Mouse (Mus musculus) hindbrain, embryonic 13.5 days (tissue): ENCODE measurements around the gene Smim6. TPM values are rescaled to one million over a fixed set of nuclear protein-coding genes. Genes with fewer than 3 reads are reported as not detected.

Experiments used
- ATAC-seq: fragments of 200-750 bp; cut with Nextera tagmentation; 2 replicates; pipeline ENCODE4 v1.8.0; 2017; ENCODE audit warnings: moderate TSS enrichment; ENCODE audit not compliant: low FRiP score
- H3K27ac ChIP-seq: fragments of 300-500 bp; sonication (generic); 2 replicates; pipeline ENCODE4 v1.5.1; 2015; ENCODE audit warnings: inconsistent platforms, mild to moderate bottlenecking, moderate library complexity
- H3K27me3 ChIP-seq: fragments of 300-500 bp; sonication (generic); 2 replicates; pipeline ENCODE4 v1.6.1; 2015; ENCODE audit warnings: mild to moderate bottlenecking, inconsistent platforms
- H3K36me3 ChIP-seq: fragments of 300-500 bp; sonication (generic); 2 replicates; pipeline ENCODE4 v1.6.1; 2015; ENCODE audit warnings: mild to moderate bottlenecking, inconsistent platforms
- H3K4me1 ChIP-seq: fragments of 300-500 bp; sonication (generic); replicated peaks from 2 replicates; pipeline ENCODE4 v1.6.1; 2015; ENCODE audit warnings: inconsistent platforms
- H3K4me2 ChIP-seq: fragments of 300-500 bp; sonication (generic); 2 replicates; pipeline ENCODE4 v1.6.1; 2015; ENCODE audit warnings: inconsistent platforms, mild to moderate bottlenecking, moderate library complexity
- H3K4me3 ChIP-seq: fragments of 300-500 bp; sonication (generic); 2 replicates; pipeline ENCODE4 v1.5.1; 2015; ENCODE audit warnings: mild to moderate bottlenecking, inconsistent platforms
- H3K9ac ChIP-seq: fragments of 300-500 bp; sonication (generic); 2 replicates; pipeline ENCODE4 v1.6.1; 2015; ENCODE audit warnings: mild to moderate bottlenecking, inconsistent platforms
- H3K9me3 ChIP-seq: fragments of 300-500 bp; sonication (generic); 2 replicates; pipeline ENCODE4 v1.6.1; 2016; ENCODE audit warnings: inconsistent platforms
- WGBS: fragments of 180-500 bp; shearing (Covaris S2); methylation state at CpG from one replicate; pipeline ENCODE4 v1.1.7; 2015; 5-methylcytosine and 5-hydroxymethylcytosine counted together
- polyA plus RNA-seq: library from polyadenylated mRNA; unstranded; fragments of >200 nt; fragmentation: Nextera tagmentation; extraction: Ambion mirVana; gene quantifications from 2 replicates; pipeline ENCODE4 v1.2.1, GENCODE M21; 2015

The Smim6 gene
- polyA plus RNA-seq, 1 experiment from 2014 or later = 1.0 TPM

DNA sequence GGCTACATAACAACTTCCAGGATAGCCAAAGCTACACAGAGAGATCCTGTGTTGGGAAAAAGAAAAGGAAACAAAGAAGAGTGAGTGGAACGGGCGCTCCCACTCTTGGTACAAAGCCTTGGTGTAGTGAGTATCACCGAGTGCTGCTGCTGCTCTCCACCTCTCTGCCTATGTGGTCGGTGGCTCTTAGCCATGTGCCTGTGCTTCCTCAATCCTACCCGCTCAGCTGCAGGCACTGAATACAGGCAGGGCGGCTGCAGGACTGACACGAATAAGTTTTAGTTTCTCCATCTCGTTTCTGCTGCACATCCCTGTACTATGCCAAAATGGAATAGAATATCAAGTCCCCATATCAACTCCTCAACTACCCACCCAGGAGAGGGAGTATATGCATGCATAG lies 17.2 kb downstream of the Smim6 start:
- Histone ChIP-seq H3K27me3 (no peaks in the 10 kb centered on the region), H3K9ac (no peak overlapping the region), H3K4me3 (no peak overlapping the region), H3K4me2 (no peak overlapping the region), H3K27ac (no peak overlapping the region), H3K4me1 (peaks cover 18% of the 10 kb centered on the region), H3K36me3 (peaks cover 40% of the 10 kb centered on the region), H3K9me3 (no peaks in the 10 kb centered on the region)
- ATAC-seq = no peak
- WGBS = 88% methylated on average over 8 of the region's 8 CpGs

DNA sequence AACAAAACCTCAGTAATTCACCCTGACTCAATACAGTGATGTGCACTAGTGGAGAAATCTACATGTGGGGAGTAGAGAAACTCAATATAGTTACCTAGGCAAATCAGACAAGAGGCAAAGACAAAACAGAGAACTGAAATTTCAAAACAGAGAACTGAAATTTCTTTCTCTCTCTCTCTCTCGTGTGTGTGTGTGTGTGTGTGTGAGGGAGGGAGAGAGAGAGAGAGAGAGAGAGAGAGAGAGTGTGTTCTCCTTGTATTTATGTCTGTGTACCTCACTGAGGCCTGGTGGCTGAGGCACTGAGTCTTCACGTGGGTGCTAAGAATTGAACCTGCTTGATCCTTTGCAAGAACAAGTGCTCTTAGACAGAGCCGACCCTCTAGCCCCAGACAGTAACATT lies 18.0 kb downstream of the Smim6 start:
- H3K36me3 ChIP-seq = peaks cover 33% of the 10 kb centered on the region
- no peak overlapping the region for H3K4me2 ChIP-seq
- ATAC-seq = no peak
- no peak overlapping the region for H3K27ac ChIP-seq
- H3K4me3 ChIP-seq = no peak overlapping the region
- H3K9ac ChIP-seq = no peak overlapping the region
- 84% methylated on average over 2 of the region's 3 CpGs for WGBS
- no peaks in the 10 kb centered on the region for H3K9me3 ChIP-seq
- H3K27me3 ChIP-seq = no peaks in the 10 kb centered on the region
- peaks cover 26% of the 10 kb centered on the region for H3K4me1 ChIP-seq

DNA sequence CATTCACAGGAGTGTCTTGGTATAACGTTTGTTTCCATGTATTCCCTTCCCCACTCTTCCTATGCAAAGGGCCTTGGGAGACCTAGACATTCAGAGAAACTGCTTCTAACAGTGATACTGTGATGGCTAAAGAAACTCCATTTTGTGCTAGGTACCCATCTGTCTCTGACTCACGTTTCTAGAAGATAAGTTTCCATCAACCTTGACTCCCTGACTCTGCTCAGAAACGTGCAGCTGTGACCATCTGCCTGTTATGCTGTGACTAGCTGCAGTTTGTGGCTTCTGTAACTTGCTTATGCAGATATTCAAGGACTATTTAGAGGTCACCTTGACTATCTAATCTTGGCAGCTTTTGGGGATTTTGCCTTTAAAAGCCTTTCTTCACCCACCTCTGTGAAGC lies 19.4 kb downstream of the Smim6 start:
- no peak for ATAC-seq
- Histone ChIP-seq H3K9ac (no peak overlapping the region), H3K36me3 (peaks cover 37% of the 10 kb centered on the region), H3K4me1 (peaks cover 35% of the 10 kb centered on the region), H3K4me3 (no peak overlapping the region), H3K27ac (no peak overlapping the region), H3K27me3 (no peaks in the 10 kb centered on the region), H3K9me3 (no peaks in the 10 kb centered on the region), H3K4me2 (no peak overlapping the region)
- WGBS = 77% methylated on average over 3 of the region's 3 CpGs

DNA sequence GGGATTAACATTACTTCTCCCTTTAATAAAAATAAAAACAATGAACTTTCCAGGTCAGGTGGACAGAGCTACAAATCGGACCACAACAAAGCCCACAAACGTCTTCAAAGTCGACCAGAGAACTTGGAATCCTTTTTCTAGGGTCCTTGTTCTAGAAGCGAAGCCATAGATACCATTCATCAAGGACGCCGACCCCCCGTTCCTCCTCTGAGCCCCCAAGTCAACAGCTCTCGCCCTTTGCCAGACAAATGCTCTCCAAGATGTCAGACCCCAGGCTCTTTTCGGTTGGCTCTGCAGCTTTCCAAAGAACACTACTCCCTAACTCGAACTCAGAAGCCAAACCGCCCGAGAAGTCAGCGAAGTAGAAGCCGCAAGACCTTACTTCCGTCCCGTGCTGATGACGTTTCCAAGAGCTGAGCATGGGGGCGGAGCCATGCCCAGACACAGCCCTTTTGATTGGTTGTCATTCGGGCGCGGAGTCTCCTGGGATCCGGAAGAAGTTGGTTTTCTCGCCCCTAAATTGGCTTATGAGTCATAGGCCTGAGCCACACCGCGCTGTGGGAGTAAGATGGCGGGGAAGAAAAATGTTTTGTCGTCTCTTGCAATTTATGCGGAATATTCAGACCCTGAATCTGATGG lies 21.4 kb downstream of the Smim6 start, which contains the start of the genes Sap30bp and Recql5:
Gene Sap30bp (plus strand): TSS at position 175 of the 639 bp plus-strand sequence.
Gene Recql5 (minus strand): TSS at position 370 of the 639 bp plus-strand sequence.
- WGBS = under 1% methylated on average over 28 of the region's 28 CpGs
- Histone ChIP-seq H3K27me3 (no peaks in the 10 kb centered on the region), H3K4me1 (peaks cover 35% of the 10 kb centered on the region), H3K27ac (peak within 1 kb of the TSS; percentile 49), H3K36me3 (peaks cover 35% of the 10 kb centered on the region), H3K4me2 (peak within 1 kb of the TSS; percentile 93), H3K9ac (peak within 1 kb of the TSS; percentile 91), H3K9me3 (no peaks in the 10 kb centered on the region), H3K4me3 (peak within 1 kb of the TSS; percentile 97)
- ATAC-seq = peak; percentile 99

DNA sequence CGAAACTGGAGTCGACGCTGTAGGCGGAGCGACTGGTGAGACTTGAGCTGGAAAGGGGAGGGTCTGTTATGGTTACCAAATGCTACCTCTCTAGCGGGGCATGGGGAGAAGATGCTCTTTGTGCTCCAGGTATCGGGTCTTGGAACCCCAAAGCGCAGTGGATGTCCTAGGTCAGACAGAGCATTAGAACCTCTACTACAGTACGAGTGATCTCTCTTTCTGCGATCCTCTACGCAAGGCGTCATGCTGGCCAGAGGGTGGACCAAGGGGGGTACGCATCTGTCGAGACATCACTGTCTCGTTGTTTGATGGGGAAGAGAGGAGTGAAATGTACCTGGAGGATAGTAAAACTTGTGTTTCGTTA lies 21.9 kb downstream of the Smim6 start:
- Histone ChIP-seq H3K4me3 (peak overlapping the region; percentile 97), H3K4me1 (peaks cover 35% of the 10 kb centered on the region), H3K27ac (peak overlapping the region; percentile 49), H3K4me2 (peak overlapping the region; percentile 93), H3K9me3 (no peaks in the 10 kb centered on the region), H3K9ac (peak overlapping the region; percentile 91), H3K27me3 (no peaks in the 10 kb centered on the region), H3K36me3 (peaks cover 34% of the 10 kb centered on the region)
- ATAC-seq = peak; percentile 71
- WGBS = under 1% methylated on average over 16 of the region's 16 CpGs

DNA sequence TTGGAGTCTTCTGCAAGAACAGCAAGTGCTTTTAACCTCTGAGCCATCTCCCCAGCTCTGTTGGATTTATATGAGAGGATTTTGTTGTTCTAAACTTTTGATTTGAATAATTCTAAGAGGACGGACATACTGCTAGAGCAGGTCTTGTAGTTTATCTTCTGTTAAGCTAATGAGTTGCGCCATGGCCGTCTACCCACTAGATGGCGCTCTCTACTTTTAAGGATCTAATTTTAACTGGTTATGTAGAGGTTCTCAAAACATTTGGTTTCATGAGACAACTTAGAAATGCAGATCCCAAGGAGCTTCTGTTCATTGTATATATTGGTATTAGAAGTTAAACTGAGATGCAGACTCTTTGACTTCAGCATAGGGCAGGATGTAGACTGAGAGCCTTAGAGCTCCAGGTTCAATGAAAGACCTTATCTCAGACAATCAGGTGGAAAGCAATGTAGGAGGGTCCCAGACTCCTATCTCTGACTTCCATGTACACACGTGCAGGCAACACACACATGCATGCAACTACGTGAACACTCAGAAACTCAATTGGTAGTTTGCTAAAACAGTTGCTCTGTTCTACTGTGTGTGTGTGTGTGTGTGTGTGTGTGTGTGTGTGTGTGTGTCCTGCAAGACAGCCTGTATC lies 28.0 kb downstream of the Smim6 start:
- Histone ChIP-seq H3K9me3 (no peaks in the 10 kb centered on the region), H3K27ac (no peak overlapping the region), H3K9ac (no peak overlapping the region), H3K4me1 (peaks cover 9% of the 10 kb centered on the region), H3K27me3 (no peaks in the 10 kb centered on the region), H3K36me3 (peaks cover 84% of the 10 kb centered on the region), H3K4me3 (no peak overlapping the region), H3K4me2 (no peak overlapping the region)
- ATAC-seq = no peak
- WGBS = 36% methylated on average over 6 of the region's 6 CpGs

DNA sequence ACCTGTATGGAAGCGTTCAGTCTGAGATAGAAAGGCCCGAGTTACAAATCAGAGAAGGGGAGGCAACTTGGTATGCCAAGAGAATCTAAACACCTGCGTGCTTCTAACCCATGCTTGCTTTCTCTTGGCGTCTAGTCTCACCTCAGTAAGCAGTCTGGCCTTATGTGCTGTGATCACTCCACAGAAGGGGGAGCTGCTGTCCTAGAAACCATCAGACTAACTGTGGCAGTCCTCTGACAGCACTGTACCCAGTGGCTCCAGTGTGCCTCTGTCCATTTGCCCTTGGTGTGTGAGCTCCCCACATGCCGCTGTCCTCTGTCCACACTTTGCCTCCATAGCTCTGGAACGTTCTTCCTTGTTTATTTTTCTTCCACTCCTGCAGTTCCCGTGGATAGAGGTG lies 30.2 kb downstream of the Smim6 start:
- no peak overlapping the region for H3K4me2 ChIP-seq
- no peaks in the 10 kb centered on the region for H3K27me3 ChIP-seq
- H3K9ac ChIP-seq = no peak overlapping the region
- 83% methylated on average over 7 of the region's 7 CpGs for whole genome bisulfite sequencing
- ATAC-seq = no peak
- no peaks in the 10 kb centered on the region for H3K9me3 ChIP-seq
- H3K27ac ChIP-seq = no peak overlapping the region
- H3K4me3 ChIP-seq = no peak overlapping the region
- peaks cover 93% of the 10 kb centered on the region for H3K36me3 ChIP-seq
- no peaks in the 10 kb centered on the region for H3K4me1 ChIP-seq

DNA sequence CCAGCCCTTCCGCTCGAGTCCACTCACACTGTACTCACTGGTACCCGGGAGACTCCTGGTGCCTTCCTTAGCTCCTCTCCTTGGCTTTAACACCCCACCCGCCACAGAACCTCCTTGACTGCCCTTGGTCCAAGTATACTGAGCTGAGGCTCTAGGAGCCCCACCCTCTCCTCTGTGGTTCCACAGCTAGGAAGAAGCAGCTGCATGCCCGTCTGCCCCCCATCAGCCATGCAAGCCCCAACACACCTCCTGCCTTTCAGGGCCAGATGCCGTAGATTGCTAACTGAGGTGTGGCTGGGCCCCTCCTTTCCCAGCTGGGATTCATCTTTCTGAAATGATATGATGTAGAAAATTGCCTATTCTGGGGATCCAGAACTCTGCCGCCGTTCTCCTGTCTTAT lies 33.4 kb downstream of the Smim6 start:
- Histone ChIP-seq H3K4me3 (no peak overlapping the region), H3K4me1 (peaks cover 13% of the 10 kb centered on the region), H3K36me3 (peaks cover 96% of the 10 kb centered on the region), H3K4me2 (no peak overlapping the region), H3K9ac (no peak overlapping the region), H3K27ac (no peak overlapping the region), H3K9me3 (no peaks in the 10 kb centered on the region), H3K27me3 (no peaks in the 10 kb centered on the region)
- no peak for ATAC-seq
- WGBS = 92% methylated on average over 8 of the region's 8 CpGs

DNA sequence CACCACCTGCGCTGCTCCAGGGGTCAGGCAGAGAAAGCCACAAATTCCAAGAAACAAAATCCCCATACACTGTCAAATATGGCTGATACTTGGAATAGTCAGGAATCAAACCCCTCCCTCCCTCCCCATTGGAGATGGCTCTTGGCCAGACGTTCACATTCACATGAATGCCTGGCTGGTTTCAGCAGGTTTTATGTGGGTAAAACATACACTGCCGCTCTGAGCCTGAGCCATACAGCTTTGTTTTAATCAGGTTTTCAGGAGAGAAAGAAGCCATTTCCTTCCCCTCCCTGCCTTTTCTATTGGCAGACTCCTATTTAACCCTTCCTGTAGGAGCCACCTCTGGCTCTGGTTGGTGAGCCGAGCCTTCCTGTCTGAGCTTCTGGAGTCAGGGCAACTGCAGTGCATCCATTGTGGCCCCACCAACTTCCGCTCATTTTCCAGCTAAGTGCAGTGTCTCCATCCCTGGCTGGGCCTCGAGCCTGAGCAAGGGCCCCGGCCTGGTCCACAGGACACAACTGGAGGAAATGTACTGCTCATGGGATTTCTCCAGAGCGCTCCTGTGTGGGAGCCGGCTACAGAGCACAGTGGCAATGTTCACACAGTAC lies 34.5 kb downstream of the Smim6 start:
- ATAC-seq = no peak
- Histone ChIP-seq H3K27me3 (no peaks in the 10 kb centered on the region), H3K36me3 (peaks cover 94% of the 10 kb centered on the region), H3K27ac (peak overlapping the region; percentile 69), H3K9me3 (no peaks in the 10 kb centered on the region), H3K4me2 (no peak overlapping the region), H3K9ac (no peak overlapping the region), H3K4me3 (no peak overlapping the region), H3K4me1 (peaks cover 20% of the 10 kb centered on the region)
- WGBS = 85% methylated on average over 9 of the region's 9 CpGs

DNA sequence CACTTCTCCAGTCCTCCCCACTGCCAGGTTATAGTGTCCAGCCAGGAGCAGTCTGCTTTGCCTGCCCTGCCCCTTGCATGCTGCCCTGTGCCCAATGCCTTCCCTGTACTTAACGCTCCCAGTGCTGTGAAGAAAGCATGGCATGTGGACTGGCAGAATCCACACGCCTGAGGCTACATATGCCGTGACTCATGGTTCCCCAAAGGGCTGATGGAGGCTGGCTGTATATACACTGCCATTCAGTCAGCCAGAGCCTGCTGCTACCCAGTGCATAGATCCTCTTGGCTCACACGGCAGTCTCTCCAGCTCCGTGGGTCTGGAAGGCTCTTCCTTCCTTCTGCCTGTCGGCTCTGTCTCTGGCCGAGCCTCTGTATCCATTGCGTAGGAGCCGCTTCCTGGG lies 36.5 kb downstream of the Smim6 start:
- H3K4me3 ChIP-seq = no peak overlapping the region
- WGBS = 89% methylated on average over 9 of the region's 9 CpGs
- H3K27ac ChIP-seq = no peak overlapping the region
- H3K27me3 ChIP-seq = no peaks in the 10 kb centered on the region
- no peak for ATAC-seq
- no peak overlapping the region for H3K4me2 ChIP-seq
- peak overlapping the region; percentile 31; the same call in 1 of the 2 replicates for H3K9ac ChIP-seq
- H3K9me3 ChIP-seq = no peaks in the 10 kb centered on the region
- peaks cover 30% of the 10 kb centered on the region for H3K4me1 ChIP-seq
- H3K36me3 ChIP-seq = peaks cover 93% of the 10 kb centered on the region

DNA sequence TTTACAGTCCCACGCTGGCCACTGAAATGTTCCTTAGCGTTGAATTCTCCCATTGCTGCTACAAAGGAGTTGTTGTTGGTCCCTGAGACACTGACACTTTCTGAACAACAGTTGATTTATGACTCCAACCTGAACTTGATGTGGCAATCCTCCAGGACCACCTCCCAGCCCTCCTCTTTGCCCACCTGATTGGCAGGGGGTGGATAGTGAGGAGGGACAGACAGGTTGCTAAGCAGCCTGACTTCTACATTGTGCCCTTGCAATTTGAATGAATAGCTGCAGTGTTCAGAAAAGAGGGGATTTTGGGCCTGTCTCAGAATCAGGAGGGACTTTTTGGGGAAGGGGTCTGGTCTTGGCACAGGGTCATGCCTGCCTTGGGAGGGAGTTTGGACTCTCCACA lies 38.9 kb downstream of the Smim6 start:
- peak; percentile 54 for ATAC-seq

DNA sequence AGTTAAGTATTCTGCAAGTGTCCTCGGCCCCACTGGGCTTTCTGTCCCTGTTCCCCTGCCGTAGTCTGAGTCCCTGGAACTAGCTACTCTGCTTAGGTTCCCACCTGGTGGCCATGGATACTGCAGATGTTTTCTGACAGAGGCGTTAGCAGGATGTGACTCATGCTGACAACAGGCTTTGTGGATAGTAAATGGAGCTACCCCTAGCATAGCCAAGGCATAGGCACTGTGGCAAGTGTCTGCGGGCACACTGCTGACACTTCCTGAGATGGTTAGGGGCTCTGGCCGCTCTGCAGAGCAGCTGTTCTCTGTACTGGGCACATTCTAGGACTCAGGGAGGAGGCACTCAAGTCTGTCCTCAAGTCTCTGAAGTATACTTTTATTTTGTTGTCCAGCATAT lies 42.9 kb downstream of the Smim6 start:
- no peak overlapping the region for H3K4me2 ChIP-seq

More for the DNA sequence above, 38.9 kb downstream of the Smim6 start:
- H3K27ac ChIP-seq = peak overlapping the region; percentile 80
- H3K27me3 ChIP-seq = no peaks in the 10 kb centered on the region
- peaks cover 47% of the 10 kb centered on the region for H3K4me1 ChIP-seq
- peaks cover 86% of the 10 kb centered on the region for H3K36me3 ChIP-seq
- H3K4me2 ChIP-seq = no peak overlapping the region
- no peaks in the 10 kb centered on the region for H3K9me3 ChIP-seq
- H3K9ac ChIP-seq = no peak overlapping the region
- H3K4me3 ChIP-seq = no peak overlapping the region
- WGBS = 71% methylated on average over 2 of the region's 2 CpGs

More for the DNA sequence above, 42.9 kb downstream of the Smim6 start:
- H3K9ac ChIP-seq = peak overlapping the region; percentile 35; the same call in 1 of the 2 replicates
- H3K4me3 ChIP-seq = no peak overlapping the region
- ATAC-seq = no peak
- H3K4me1 ChIP-seq = peaks cover 58% of the 10 kb centered on the region
- peaks cover 69% of the 10 kb centered on the region for H3K36me3 ChIP-seq
- WGBS = 84% methylated on average over 5 of the region's 5 CpGs
- no peaks in the 10 kb centered on the region for H3K9me3 ChIP-seq
- H3K27me3 ChIP-seq = no peaks in the 10 kb centered on the region
- no peak overlapping the region for H3K27ac ChIP-seq
